Mouse (Mus musculus) CD4-positive helper T cell, adult 2 months (primary cell): ENCODE measurements around the gene Pou2af1.

ENCODE experiments used
- DNase-seq: peaks from one replicate; pipeline ENCODE4 v3.0.0-alpha.2; 2012; ENCODE audit warnings: low read depth, missing footprints, low spot score

The Pou2af1 gene

DNA sequence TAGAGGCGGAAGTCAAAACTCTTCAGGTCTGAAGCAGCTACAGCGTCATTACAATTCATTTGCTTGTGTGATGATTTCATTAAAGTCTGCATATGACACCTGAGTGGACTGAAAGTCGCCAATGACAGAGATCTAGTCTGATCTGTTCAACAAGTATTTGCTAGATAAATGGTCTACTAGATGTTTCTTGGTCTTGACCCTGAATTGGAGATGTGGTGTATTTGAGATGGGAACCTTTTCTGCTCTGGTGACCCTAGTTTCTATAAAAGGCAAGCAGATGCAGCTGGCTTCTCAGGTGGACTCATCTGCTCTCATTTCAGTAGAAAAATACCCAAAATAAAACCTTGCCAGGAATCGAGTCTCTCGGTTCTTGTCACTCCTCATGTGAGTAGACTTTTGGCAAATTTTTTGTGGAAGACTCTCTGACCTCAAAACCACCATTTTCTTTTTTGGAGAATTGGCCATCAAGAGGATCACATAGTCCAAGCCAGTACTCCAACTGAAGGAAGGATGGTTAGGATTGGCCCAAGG is 12.2 kb downstream of the Pou2af1 start:
- no peak for DNase-seq

DNA sequence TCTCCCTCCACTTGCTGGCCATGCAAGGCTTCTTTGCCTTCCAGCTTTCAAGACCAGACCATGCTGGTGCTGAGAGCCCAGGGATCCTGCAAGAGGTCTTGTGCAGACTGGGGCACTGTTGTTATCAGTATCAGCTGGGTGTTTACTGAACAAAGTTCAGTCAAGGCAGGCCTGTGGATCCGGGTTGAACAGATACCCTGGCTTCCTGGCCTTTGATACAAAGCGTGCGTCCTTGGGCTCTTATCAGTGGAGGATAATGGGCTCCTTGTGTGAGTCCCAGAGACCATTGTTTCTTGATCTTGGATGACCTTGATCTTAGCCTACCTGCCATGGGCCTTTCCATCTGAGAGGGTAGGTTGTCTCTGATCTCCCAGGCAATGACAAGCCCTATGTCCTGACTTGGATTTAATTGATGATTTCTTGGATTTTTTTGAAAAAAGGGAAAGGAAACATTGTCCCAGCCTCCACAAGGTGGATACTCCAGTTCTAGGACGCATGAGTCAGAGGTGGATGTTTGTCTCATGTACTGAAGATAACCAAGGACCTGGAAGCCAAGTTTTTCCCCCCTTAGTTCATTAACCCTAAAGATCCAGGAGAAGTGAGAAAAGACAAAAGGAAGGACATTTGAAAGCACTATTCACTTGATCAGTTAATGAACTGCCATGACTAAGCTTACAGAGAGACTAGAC is 17.3 kb downstream of the Pou2af1 start:
- no peak for DNase-seq

DNA sequence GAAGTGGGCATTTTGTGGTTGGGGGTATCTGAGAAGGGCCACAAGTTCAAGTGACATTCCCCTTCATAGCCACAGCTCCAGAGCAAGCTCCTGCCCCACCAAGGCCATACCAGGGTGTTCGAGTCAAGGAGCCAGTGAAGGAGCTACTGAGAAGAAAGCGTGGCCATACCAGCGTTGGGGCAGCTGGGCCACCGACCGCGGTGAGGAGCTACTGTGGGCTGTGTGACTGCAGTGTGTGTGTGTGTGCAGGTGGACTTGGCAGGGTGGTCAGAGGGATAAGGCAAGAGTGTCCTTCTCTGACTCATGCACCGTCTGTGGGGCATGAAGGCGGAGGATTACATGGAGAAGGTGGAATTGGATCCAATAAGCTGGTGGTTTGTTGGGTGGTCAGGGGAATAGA is 18.7 kb downstream of the Pou2af1 start:
- no peak for DNase-seq

DNA sequence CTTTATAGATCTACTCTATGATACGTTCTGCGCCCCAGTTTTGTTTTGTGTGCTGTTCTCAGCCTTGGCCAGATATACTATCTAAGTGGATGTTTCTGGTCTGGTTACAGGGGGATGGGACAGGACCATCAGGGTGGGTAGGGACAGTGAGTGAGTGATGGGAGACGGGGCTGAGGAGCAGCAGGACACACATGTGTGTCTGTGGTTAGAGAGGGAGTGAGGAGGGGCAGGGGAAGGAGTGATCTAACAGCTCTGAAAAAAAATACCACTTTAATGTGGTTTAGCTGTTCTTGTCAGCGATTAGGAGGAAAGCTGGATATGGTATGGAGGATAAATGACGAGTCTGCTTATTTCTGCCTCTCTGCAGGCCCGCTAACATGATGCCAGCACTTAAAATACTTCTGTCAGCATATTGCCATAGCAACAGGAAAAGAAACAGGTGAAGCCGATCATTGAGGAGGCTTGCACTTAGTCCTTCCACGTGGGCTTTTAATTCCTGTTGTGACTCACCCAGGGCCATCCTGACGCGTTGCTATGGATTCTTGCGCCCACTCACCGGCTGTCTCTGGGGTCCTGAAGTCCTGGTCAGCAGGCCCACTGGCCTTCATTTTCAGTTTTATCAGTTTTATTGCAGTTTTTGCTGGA is 25.4 kb downstream of the Pou2af1 start:
- DNase-seq: peak; percentile 76

DNA sequence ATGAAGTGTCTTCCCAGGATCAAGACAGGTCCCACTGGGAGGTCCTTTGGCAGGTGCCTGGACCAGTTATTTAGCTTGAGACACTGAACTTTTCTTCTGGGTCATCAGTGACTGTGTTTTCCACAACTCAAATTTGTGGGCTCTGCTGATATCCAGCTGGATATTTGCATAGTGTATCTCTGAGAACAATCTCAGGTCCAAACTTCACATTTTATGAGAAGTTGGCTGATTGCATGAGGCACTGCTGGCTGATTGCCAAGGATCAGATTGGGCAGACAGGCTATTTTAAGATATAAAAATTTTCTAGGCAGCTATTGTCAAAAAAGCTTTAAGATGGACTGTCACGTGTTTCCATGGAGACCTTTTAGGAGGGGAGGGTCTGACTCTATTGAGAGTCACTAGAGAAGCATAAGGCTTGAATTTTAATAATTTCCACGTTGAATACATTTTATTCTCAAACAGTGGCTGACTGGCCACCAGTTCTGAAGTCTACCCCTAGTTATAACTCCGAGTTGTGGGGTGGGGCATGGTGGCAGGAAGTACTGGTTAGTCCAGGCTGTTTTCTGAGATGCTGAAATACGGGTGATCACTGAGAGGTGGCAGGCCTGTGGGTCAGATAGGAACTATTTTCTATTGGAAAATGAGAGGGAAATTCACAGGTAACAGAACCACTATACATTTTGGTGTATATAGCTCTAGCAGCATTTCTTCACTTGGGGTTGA is 43.4 kb downstream of the Pou2af1 start:
- DNase-seq: no peak

DNA sequence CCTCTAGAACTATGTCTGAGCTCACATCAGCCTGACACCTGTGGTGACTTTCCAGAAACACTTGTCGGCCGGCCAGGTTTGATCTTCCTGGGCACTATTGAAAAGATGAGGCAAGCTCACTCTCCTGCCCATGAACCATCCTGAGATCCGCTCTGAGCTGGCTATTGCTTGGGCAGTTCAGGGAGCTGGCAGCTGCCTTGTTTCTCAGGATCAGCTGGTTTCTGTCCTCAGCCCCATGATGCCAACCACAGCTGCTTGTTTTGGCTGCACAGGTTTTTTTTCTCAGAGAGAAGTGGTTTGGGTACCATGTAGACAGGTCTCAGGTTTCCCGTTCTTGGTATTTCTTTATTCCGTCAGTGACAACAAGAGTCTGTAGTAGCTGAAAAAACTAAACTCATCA is 44.9 kb downstream of the Pou2af1 start:
- no peak for DNase-seq

DNA sequence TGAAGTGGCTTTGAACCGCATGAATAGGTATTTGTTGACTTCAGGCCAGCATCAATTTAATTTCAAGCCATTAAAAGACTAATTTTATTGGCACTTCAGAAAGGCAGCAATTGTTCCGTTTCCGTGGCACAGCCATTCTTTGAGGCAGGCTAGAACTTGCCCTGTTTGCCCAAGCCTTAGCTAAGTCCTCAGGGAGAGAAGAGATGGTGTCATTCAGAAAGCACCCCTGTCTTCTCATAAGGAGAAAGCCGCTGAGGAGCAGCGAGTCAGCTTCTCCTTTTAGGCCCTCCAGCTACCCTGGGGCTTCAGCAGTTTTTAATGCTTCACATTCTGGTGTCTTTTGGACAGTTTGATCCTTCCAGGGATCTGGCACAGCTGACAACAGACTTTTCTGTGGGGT is 55.3 kb downstream of the Pou2af1 start:
- DNase-seq: no peak

DNA sequence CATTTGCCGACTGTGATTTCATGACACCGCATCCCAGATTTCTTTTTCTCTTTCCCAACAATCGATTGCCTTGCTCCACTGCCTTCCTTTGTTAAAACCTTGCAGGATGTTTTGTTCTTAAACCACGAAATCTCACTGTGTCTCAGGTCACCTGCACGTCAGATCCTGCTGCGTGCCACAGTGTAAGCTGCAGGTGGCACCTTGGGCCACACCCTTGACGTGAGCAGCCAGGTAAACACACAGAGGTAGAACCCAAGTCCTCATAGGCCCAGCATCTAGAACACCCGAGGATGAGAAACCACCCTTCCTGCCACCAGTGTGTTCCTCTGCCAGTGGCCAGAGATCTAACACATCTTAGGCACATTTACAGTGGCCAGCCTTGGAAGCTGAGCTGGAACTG is 57.6 kb downstream of the Pou2af1 start:
- no peak for DNase-seq

DNA sequence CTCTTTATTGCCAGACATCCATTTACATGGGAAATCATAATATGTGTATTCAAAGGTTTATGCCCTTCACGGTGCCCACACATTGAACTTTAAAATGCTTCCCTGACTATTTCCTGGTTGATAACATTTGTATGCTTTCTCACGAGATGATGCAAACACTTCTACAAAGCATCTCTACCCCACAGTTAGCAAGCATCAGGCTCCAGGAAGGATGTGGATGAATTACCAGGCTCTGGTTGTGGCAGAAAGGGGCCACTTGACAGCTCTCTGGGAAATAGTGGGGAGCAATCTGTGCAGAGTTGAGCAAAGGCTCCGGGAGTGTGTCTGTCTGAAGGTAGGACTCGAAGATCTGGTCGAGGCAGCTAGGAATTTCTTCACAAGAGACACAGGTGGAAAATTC is 58.6 kb downstream of the Pou2af1 start:
- DNase-seq: no peak

DNA sequence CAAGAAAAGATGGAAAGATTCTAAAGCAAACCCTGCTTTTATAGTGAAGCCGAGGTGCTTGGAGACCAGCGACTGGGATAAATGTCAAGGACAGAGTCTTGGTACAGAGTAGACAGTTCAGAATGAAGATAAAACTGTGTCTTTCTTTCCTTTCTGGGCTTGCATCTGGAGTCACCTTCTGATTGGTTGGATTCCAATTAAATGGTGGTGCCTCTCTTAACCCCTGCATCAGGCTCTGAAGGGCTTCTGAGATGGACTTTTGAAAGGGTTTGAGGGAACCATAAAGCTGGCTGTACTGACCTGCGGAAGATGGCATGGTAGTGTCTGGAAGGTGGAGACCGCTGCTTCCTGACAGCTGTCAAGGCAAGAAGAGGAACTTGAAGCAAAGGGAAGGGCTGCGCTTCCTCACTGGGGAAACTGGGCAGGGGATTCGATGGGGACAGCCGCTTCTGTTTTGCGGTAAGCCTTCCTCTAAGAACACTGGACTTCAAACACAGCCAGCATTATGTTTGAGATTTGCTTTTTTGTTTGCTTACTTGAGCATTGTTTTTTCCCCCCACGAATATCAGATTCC is 60.2 kb downstream of the Pou2af1 start:
- DNase-seq: no peak

DNA sequence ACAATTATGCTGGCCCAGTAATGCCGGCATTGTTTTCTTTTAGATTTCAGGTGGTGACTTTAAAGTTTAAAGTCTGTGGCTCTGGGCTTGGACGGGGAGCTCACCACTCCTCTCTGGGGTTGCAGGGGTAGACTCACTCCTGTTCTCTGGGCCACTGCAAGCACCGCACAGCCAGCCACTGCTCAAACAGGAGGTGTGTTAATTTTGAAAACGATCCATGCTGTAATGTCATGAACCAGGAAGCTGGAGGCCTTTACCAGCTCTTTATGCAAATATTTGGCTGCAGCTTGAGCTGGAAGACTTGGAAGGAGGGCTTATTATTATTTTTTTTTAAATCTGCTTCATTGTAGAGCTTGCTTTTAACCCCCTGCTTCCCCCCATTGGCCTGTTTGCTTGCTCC is 61.2 kb downstream of the Pou2af1 start:
- no peak for DNase-seq

DNA sequence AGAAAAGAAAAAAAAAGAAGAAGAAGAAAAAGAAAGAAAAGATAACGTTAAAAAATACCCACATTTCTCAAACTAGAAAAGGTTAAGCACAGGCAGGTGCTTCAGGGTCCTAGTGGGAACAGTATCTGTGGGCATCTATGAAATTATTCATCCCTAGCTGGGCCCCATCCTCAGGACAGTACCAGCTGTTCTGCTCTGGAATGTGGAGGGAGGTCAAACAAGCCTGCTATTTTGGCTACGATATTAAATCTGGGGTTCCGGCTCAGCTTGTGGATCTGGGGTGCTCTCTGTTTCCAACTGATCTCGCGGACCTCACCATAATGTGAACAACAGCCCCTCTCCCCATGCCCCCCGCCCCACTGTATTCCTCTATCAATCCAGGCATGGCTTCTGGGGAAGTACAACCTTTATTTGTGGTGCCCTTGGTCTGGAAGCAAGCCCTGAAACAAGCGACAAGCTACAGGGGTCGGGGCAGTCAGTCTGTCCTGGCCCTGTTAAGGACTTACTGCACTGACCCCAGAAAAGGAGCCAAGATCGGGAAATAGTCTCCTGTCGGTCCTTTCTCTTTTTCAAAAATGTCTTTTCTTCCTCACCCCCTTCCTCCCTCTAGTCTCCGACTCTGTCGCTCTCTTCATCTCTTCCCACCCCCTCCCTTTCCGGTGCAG is 64.5 kb downstream of the Pou2af1 start:
- DNase-seq: no peak

DNA sequence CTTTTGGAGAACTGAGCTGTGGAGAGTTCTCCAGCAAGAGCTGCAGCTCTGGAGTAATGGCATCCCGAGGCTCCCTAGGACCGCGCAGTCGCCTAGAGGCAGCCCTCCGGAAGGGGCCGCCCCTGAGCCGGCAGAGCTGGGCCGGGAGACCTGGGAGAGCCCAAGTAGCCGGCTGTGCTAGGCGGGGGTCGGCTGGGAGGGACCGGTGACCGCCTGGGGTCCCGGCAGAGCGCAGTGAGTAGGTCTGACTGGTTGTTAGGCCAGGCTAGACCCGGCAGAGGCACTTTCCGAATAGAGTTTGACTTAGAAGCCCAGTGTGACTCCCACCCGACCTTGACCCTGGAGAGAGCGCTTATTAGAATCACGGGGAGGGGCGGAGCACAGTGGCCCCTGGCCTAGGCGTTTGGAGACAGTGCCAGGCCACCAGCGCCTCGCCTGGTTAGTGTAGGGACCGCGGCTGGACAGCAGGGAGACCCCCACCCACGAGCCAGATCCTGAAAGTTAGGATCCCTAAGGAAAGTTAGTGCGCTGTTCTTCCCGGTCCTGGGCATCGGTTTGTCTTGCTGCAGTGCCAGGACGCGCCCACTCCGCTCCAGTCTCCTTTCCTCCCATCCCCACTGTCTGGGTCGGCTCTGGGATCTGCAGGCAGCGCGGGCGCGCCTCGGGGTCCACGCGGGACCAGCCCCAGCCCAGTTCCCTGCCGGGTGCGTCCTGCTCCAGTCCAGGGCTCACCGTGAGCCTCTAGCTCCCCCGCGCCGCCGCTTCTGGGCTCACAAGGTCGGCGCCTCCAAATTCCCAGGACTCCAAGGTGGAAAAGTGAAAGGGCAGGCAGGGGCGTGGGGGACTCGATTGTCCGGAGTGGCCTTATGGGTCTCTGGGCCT is 65.2 kb downstream of the Pou2af1 start, which contains the start of gene Colca2:
Gene Colca2, minus strand, starts transcription at position 70 of the 882 bp plus-strand sequence.
- DNase-seq: peak; percentile 35

DNA sequence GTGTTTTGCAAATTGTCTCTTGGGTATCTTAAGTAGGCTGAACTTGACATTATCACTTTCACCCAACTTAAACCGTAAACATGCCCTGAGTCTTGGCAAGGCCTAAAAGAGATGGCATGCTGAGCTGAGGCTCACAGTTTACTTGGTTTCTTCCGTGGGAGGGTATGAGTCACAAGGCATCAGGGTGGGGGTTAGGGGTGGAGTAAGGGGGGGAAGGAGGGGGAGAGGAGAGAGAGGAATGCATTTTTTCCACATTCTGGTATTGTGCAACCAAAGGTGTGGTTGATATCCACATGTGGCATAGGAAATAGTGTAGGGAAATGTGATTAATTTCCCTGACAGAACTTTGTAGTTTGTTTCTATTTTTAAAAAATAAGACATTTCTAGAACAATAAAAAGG is 72.6 kb downstream of the Pou2af1 start:
- peak; percentile 36 for DNase-seq
